Mouse (Mus musculus) neural tube, embryonic 12.5 days (tissue): ENCODE results near the gene Abhd16a. TPM values are rescaled to one million over a fixed set of nuclear protein-coding genes. Genes with fewer than 3 reads are reported as not detected.
A peak's percentile ranks its signal among the peaks of the same experiment; 100 is the strongest.

Source experiments
- ATAC-seq: fragments of 200-750 bp; cut with Nextera tagmentation; 2 replicates; pipeline ENCODE4 v1.8.0; 2017; ENCODE audit warnings: low read depth, mild to moderate bottlenecking, moderate TSS enrichment, moderate library complexity; ENCODE audit not compliant: low FRiP score
- H3K27ac ChIP-seq: fragments of 300-500 bp; sonication (generic); 2 replicates; pipeline ENCODE4 v1.5.1; 2016
- H3K27me3 ChIP-seq: fragments of 300-500 bp; sonication (generic); replicated peaks from 2 replicates; pipeline ENCODE4 v1.6.1; 2016; ENCODE audit warnings: mild to moderate bottlenecking
- H3K36me3 ChIP-seq: fragments of 300-500 bp; sonication (generic); 2 replicates; pipeline ENCODE4 v1.6.1; 2016; ENCODE audit warnings: mild to moderate bottlenecking
- H3K4me1 ChIP-seq: fragments of 300-500 bp; sonication (generic); 2 replicates; pipeline ENCODE4 v1.6.1; 2016
- H3K4me2 ChIP-seq: fragments of 300-500 bp; sonication (generic); replicated peaks from 2 replicates; pipeline ENCODE4 v1.6.1; 2016; ENCODE audit warnings: mild to moderate bottlenecking
- H3K4me3 ChIP-seq: fragments of 300-500 bp; sonication (generic); 2 replicates; pipeline ENCODE4 v1.5.1; 2016
- H3K9ac ChIP-seq: fragments of 300-500 bp; sonication (generic); 2 replicates; pipeline ENCODE4 v1.6.1; 2016; ENCODE audit warnings: mild to moderate bottlenecking
- H3K9me3 ChIP-seq: fragments of 300-500 bp; sonication (generic); 2 replicates; pipeline ENCODE4 v1.6.1; 2016; ENCODE audit warnings: mild to moderate bottlenecking
- WGBS: fragments of 180-500 bp; shearing (Covaris S2); methylation state at CpG from one replicate; pipeline ENCODE4 v1.1.7; 2016; 5-methylcytosine and 5-hydroxymethylcytosine counted together
- polyA plus RNA-seq: library from polyadenylated mRNA; unstranded; fragments of >200 nt; fragmentation: Nextera tagmentation; extraction: Ambion mirVana; gene quantifications from 2 replicates; pipeline ENCODE4 v1.2.1, GENCODE M21; 2016

Gene Abhd16a
- polyA plus RNA-seq, 1 experiment from 2014 or later = 83.6 TPM

DNA sequence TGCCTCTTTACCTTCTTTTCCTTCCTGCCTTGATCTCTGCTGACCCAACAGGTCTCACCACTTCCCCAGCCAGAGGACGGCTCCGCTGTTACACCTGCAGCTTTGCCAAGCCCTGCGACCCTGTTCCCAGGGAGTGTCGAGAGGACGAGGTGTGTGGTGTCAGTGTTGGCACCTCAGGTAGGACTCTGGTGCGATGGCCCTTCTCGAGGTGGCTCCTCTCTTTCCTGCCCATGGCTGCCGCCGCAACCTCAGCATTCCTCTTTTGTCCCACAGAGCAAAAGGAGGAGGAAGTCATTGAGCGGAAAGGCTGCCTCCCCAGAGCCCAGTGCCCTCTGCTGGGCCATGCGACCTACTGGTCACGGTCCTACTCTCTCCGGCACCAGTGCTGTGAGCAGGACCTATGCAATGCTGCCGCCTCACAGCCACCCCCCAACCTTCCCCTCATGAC, 11.3 kb upstream of the Abhd16a start, which contains the start of gene Ly6g6d:
TSS of gene Ly6g6d (minus strand) at position 280 of the 448 bp plus-strand sequence.
- Histone ChIP-seq H3K27ac (no peak within 1 kb of the TSS), H3K36me3 (no peaks in the 10 kb centered on the region), H3K9me3 (no peaks in the 10 kb centered on the region), H3K4me1 (peaks cover 18% of the 10 kb centered on the region), H3K9ac (peak within 1 kb of the TSS; percentile 45), H3K4me3 (peak within 1 kb of the TSS; percentile 7; the same call in 1 of the 2 replicates), H3K4me2 (peak within 1 kb of the TSS; percentile 54), H3K27me3 (0 out of 2 replicates have a peak, but pooled peaks cover 2% of the 10 kb centered on the region)
- ATAC-seq = no peak; the same call in 1 of the 2 replicates
- 10% methylated on average over 14 of the region's 14 CpGs for WGBS

- Histone ChIP-seq H3K4me2 (no peak overlapping the region), H3K9me3 (no peaks in the 10 kb centered on the region), H3K4me3 (no peak overlapping the region), H3K9ac (no peak overlapping the region), H3K4me1 (peaks cover 18% of the 10 kb centered on the region), H3K27ac (no peak overlapping the region), H3K36me3 (no peaks in the 10 kb centered on the region), H3K27me3 (0 out of 2 replicates have a peak, but pooled peaks cover 2% of the 10 kb centered on the region)
- 80% methylated on average over 9 of the region's 9 CpGs for WGBS
- no peak for ATAC-seq
Observed at GRCm38 (mm10) chr17:35079778-35080177, 9.3 kb upstream of the Abhd16a start.

DNA sequence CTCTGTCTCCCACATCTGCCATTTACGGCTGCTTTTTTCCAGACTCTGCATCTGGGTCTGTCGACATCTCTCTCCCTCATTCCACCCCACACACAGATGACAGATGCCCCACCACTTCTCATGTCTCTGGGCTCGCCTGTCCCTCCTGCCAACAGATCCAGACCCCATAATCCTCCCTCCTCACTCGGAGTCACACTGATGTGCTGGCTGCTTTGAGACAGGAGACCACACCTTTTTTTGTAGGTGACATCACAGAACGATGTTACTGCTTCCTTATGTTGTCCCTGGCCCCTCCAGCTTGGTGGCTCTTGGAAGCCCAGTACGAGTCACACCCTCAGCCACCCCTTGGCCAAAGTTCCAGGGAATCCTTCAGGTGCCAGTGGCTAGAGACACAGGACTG, 8.8 kb upstream of the Abhd16a start:
- no peak for ATAC-seq
- 0 out of 2 replicates have a peak, but pooled peaks cover 2% of the 10 kb centered on the region for H3K27me3 ChIP-seq
- WGBS = 64% methylated on average over 6 of the region's 6 CpGs

DNA sequence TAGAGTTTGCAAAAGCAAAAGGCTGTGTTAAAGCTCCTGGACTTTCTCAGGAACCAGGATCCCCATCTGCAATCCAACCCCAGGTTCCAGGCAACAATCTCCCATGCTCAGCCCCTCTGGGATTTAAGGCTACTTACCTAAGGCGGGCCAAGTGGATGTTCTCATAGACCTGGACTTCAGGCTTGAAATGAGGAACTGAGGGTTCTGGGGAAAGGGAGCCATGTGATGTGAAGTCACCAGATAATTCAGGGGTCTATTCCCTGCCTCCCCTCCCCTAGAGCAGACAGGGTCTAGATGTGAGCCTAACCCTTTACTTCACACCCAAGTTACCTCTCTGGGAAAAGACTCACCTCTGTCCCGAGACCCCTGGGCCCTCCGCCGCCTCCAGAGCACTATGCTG, 8.4 kb upstream of the Abhd16a start:
- WGBS = 74% methylated on average over 4 of the region's 4 CpGs
- Histone ChIP-seq H3K9me3 (no peaks in the 10 kb centered on the region), H3K36me3 (no peaks in the 10 kb centered on the region), H3K4me2 (no peak overlapping the region), H3K27ac (no peak overlapping the region), H3K4me1 (peaks cover 18% of the 10 kb centered on the region), H3K27me3 (0 out of 2 replicates have a peak, but pooled peaks cover 2% of the 10 kb centered on the region), H3K9ac (no peak overlapping the region), H3K4me3 (no peak overlapping the region)
- no peak for ATAC-seq

More for the DNA sequence above, 8.8 kb upstream of the Abhd16a start:
- no peak overlapping the region for H3K9ac ChIP-seq
- peaks cover 18% of the 10 kb centered on the region for H3K4me1 ChIP-seq
- no peak overlapping the region for H3K4me2 ChIP-seq
- no peaks in the 10 kb centered on the region for H3K36me3 ChIP-seq
- no peak overlapping the region for H3K27ac ChIP-seq
- no peak overlapping the region for H3K4me3 ChIP-seq
- no peaks in the 10 kb centered on the region for H3K9me3 ChIP-seq

GRCm38 (mm10) chr17:35082841-35083576, 6.1 kb upstream of the Abhd16a start:
- Histone ChIP-seq H3K4me1 (peaks cover 1% of the 10 kb centered on the region), H3K27me3 (no peaks in the 10 kb centered on the region), H3K27ac (no peak overlapping the region), H3K9me3 (no peaks in the 10 kb centered on the region), H3K9ac (no peak overlapping the region), H3K4me3 (no peak overlapping the region), H3K4me2 (no peak overlapping the region), H3K36me3 (no peaks in the 10 kb centered on the region)
- 83% methylated on average over 16 of the region's 16 CpGs for WGBS
- ATAC-seq = no peak

GRCm38 (mm10) chr17:35083929-35084497, 5.0 kb upstream of the Abhd16a start:
- H3K9ac ChIP-seq = no peak overlapping the region
- H3K4me2 ChIP-seq = no peak overlapping the region
- no peaks in the 10 kb centered on the region for H3K36me3 ChIP-seq
- ATAC-seq = no peak
- no peaks in the 10 kb centered on the region for H3K4me1 ChIP-seq
- no peak overlapping the region for H3K27ac ChIP-seq
- no peaks in the 10 kb centered on the region for H3K27me3 ChIP-seq
- no peak overlapping the region for H3K4me3 ChIP-seq
- H3K9me3 ChIP-seq = no peaks in the 10 kb centered on the region
- WGBS = 76% methylated on average over 3 of the region's 3 CpGs

- Histone ChIP-seq H3K9ac (no peak within 1 kb of the TSS), H3K36me3 (no peaks in the 10 kb centered on the region), H3K27ac (no peak within 1 kb of the TSS), H3K4me2 (no peak within 1 kb of the TSS), H3K9me3 (no peaks in the 10 kb centered on the region), H3K27me3 (no peaks in the 10 kb centered on the region), H3K4me1 (peaks cover 8% of the 10 kb centered on the region), H3K4me3 (no peak within 1 kb of the TSS)
- WGBS = 81% methylated on average over 7 of the region's 7 CpGs
- no peak for ATAC-seq
Observed at GRCm38 (mm10) chr17:35085208-35085865, 3.7 kb upstream of the Abhd16a start, which contains the start of gene Ly6g6f. Gene Ly6g6f (minus strand): TSS chr17:35085610.

- no peak for ATAC-seq
- 55% methylated on average over 2 of the region's 2 CpGs for WGBS
- Histone ChIP-seq H3K9me3 (no peaks in the 10 kb centered on the region), H3K36me3 (peaks cover 19% of the 10 kb centered on the region), H3K4me1 (peaks cover 14% of the 10 kb centered on the region), H3K27ac (no peak overlapping the region), H3K9ac (no peak overlapping the region), H3K4me2 (no peak overlapping the region), H3K4me3 (no peak overlapping the region), H3K27me3 (no peaks in the 10 kb centered on the region)
Observed at GRCm38 (mm10) chr17:35088151-35088550, 912 bp upstream of the Abhd16a start.

GRCm38 (mm10) chr17:35090166-35090932, 1.3 kb downstream of the Abhd16a start:
- WGBS = 72% methylated on average over 8 of the region's 8 CpGs
- Histone ChIP-seq H3K9ac (peak overlapping the region; percentile 88), H3K27me3 (no peaks in the 10 kb centered on the region), H3K9me3 (no peaks in the 10 kb centered on the region), H3K27ac (peak overlapping the region; percentile 32; the same call in 1 of the 2 replicates), H3K4me3 (peak overlapping the region; percentile 61), H3K4me1 (peaks cover 14% of the 10 kb centered on the region), H3K36me3 (peaks cover 39% of the 10 kb centered on the region), H3K4me2 (peak overlapping the region; percentile 66)
- ATAC-seq = no peak

GRCm38 (mm10) chr17:35092403-35093198, 3.5 kb downstream of the Abhd16a start:
- peaks cover 59% of the 10 kb centered on the region for H3K36me3 ChIP-seq
- no peaks in the 10 kb centered on the region for H3K9me3 ChIP-seq
- 94% methylated on average over 14 of the region's 14 CpGs for WGBS
- no peak overlapping the region for H3K27ac ChIP-seq
- H3K4me1 ChIP-seq = peaks cover 14% of the 10 kb centered on the region
- H3K4me3 ChIP-seq = no peak overlapping the region
- H3K9ac ChIP-seq = no peak overlapping the region
- no peaks in the 10 kb centered on the region for H3K27me3 ChIP-seq
- no peak for ATAC-seq
- H3K4me2 ChIP-seq = no peak overlapping the region
